Mouse (Mus musculus) cerebellum, adult 9-11 months (tissue): ENCODE data around the gene Ctla4.

Experiments used
- DNase-seq: peaks from one replicate; pipeline ENCODE4 v3.0.0; 2022

Ctla4 gene

GRCm38 (mm10) chr1:60930397-60930796 is 43.6 kb downstream of the Ctla4 start:
- no peak for DNase-seq

- DNase-seq: no peak
Observed at GRCm38 (mm10) chr1:60935968-60936581, 49.3 kb downstream of the Ctla4 start.

- no peak for DNase-seq
Observed at GRCm38 (mm10) chr1:60936963-60937711, 50.3 kb downstream of the Ctla4 start.

- DNase-seq: no peak
Observed at GRCm38 (mm10) chr1:60938256-60938655, 51.5 kb downstream of the Ctla4 start.

GRCm38 (mm10) chr1:60938974-60939373 is 52.2 kb downstream of the Ctla4 start:
- no peak for DNase-seq

- no peak for DNase-seq
Observed at GRCm38 (mm10) chr1:60940023-60940422, 53.2 kb downstream of the Ctla4 start.

GRCm38 (mm10) chr1:60940620-60941019 is 53.8 kb downstream of the Ctla4 start:
- no peak for DNase-seq

- no peak for DNase-seq
Observed at GRCm38 (mm10) chr1:60941056-60942048, 54.6 kb downstream of the Ctla4 start.

- DNase-seq: no peak
Observed at GRCm38 (mm10) chr1:60942921-60943320, 56.1 kb downstream of the Ctla4 start.

GRCm38 (mm10) chr1:60945633-60946401 is 59.0 kb downstream of the Ctla4 start:
- DNase-seq: no peak

- no peak for DNase-seq
Observed at GRCm38 (mm10) chr1:60948112-60948511, 61.3 kb downstream of the Ctla4 start.

- no peak for DNase-seq
Observed at GRCm38 (mm10) chr1:60952958-60953357, 66.2 kb downstream of the Ctla4 start.

- DNase-seq: no peak
Observed at GRCm38 (mm10) chr1:60953686-60954085, 66.9 kb downstream of the Ctla4 start.

GRCm38 (mm10) chr1:60954759-60955158 is 68.0 kb downstream of the Ctla4 start:
- DNase-seq: no peak

- DNase-seq: no peak
Observed at GRCm38 (mm10) chr1:60955186-60955585, 68.4 kb downstream of the Ctla4 start.

GRCm38 (mm10) chr1:60956196-60956595 is 69.4 kb downstream of the Ctla4 start:
- no peak for DNase-seq

- DNase-seq: no peak
Observed at GRCm38 (mm10) chr1:60958287-60958686, 71.5 kb downstream of the Ctla4 start.

GRCm38 (mm10) chr1:60959246-60959645 is 72.4 kb downstream of the Ctla4 start:
- DNase-seq: no peak

- no peak for DNase-seq
Observed at GRCm38 (mm10) chr1:60960451-60960850, 73.7 kb downstream of the Ctla4 start.

GRCm38 (mm10) chr1:60961080-60961479 is 74.3 kb downstream of the Ctla4 start:
- DNase-seq: no peak

- no peak for DNase-seq
Observed at GRCm38 (mm10) chr1:60962095-60962494, 75.3 kb downstream of the Ctla4 start.
